Mouse (Mus musculus) 3134 (cell line): ENCODE measurements around the gene Zcchc10.
"Not testable (repeated sequence)": the region's sequence is repeated elsewhere in the genome, so short reads cannot be mapped to it uniquely, and the experiment has no call there.

Experiments used
- DNase-seq: peaks from one replicate; pipeline ENCODE4 v3.0.0-alpha.2; 2011; ENCODE audit warnings: low spot score; ENCODE audit not compliant: insufficient read length; ENCODE audit errors: extremely low read depth

Zcchc10 gene

GRCm38 (mm10) chr11:53314770-53315173 is 9.7 kb upstream of the Zcchc10 start:
- no peak for DNase-seq

- no peak for DNase-seq
Observed at GRCm38 (mm10) chr11:53316996-53317395, 7.5 kb upstream of the Zcchc10 start.

- no peak for DNase-seq
Observed at GRCm38 (mm10) chr11:53318041-53318440, 6.4 kb upstream of the Zcchc10 start.

GRCm38 (mm10) chr11:53318568-53318967 is 5.9 kb upstream of the Zcchc10 start:
- not testable (repeated sequence) for DNase-seq

- not testable (repeated sequence) for DNase-seq
Observed at GRCm38 (mm10) chr11:53319867-53320266, 4.6 kb upstream of the Zcchc10 start.

- no peak for DNase-seq
Observed at GRCm38 (mm10) chr11:53330325-53330724, 5.8 kb downstream of the Zcchc10 start.

- DNase-seq, result no peak
Observed at GRCm38 (mm10) chr11:53331121-53331520, 6.6 kb downstream of the Zcchc10 start.

- DNase-seq, result no peak
Observed at GRCm38 (mm10) chr11:53332076-53332680, 7.7 kb downstream of the Zcchc10 start.

- DNase-seq, result no peak
Observed at GRCm38 (mm10) chr11:53335505-53336181, 11.2 kb downstream of the Zcchc10 start.

GRCm38 (mm10) chr11:53336182-53336571 is 11.7 kb downstream of the Zcchc10 start:
- no peak for DNase-seq

GRCm38 (mm10) chr11:53336924-53337323 is 12.4 kb downstream of the Zcchc10 start:
- no peak for DNase-seq

GRCm38 (mm10) chr11:53337684-53338083 is 13.2 kb downstream of the Zcchc10 start:
- no peak for DNase-seq

GRCm38 (mm10) chr11:53341019-53341418 is 16.5 kb downstream of the Zcchc10 start:
- DNase-seq, result not testable (repeated sequence)

GRCm38 (mm10) chr11:53342711-53343110 is 18.2 kb downstream of the Zcchc10 start:
- no peak for DNase-seq

- no peak for DNase-seq
Observed at GRCm38 (mm10) chr11:53345328-53345727, 20.8 kb downstream of the Zcchc10 start.

GRCm38 (mm10) chr11:53345738-53346137 is 21.3 kb downstream of the Zcchc10 start:
- no peak for DNase-seq

- DNase-seq, result peak; percentile 88
Observed at GRCm38 (mm10) chr11:53350291-53351223, 26.1 kb downstream of the Zcchc10 start, which contains the start of gene Aff4. Gene Aff4, plus strand, starts transcription at chr11:53350833.

- peak; percentile 69 for DNase-seq
Observed at GRCm38 (mm10) chr11:53351224-53351942, 26.9 kb downstream of the Zcchc10 start.

- DNase-seq, result no peak
Observed at GRCm38 (mm10) chr11:53351943-53352590, 27.6 kb downstream of the Zcchc10 start.

- DNase-seq, result no peak
Observed at GRCm38 (mm10) chr11:53358504-53359155, 34.2 kb downstream of the Zcchc10 start.
